Mouse (Mus musculus): ENCODE results near the gene Ptgfrn.

- no peak for TF ChIP-seq CTCF (conservative IDR thresholded peaks at IDR 0.05; ENCODE audit: insufficient read depth, insufficient read length, low read depth, low read length)
- no peak for TF ChIP-seq POLR2A (IDR thresholded peaks at IDR 0.05; ENCODE audit: low read depth, low read length)
Measured at GRCm38 (mm10) chr3:100993718-100994117, 116.4 kb downstream of the Ptgfrn start.
